ENCODE assay signal across 14 mouse cellular contexts in the genomic region with DNA sequence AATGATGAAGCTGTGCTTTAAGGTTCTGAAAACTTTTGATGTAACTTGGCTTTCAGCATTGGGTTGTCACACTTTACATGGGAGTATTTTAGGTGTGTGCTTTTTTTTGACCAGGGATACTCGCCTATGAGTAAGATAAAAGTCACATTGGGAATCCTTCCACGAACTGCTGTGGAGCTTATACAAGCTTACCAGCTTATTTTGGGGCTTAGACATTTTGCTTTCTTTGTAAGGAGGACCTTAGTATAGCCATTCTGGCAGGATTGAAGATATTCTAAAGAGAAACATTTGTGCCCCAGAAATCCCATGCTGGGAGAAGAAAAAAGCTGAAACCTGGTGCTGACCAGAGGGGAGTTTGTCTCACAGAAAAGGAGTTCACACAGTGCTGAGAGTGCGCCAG.
"Had no signal": no experiment of that assay in that cellular context is flagged by ENCODE, and none has a peak within 500 bp of the region (broad histone marks: within the 10 kb centered on the region; RNA-seq: fewer than 3 reads in every experiment).

No protein-coding gene starts in this region.

- DNase-seq: kidney, postnatal 25 days; layer of hippocampus, adult 9-11 months; liver, embryonic 13.5 days; lung, adult 2 months; lung, postnatal 14 days; lung, postnatal 4 days; thymus, adult 2 months; thymus, postnatal 14 days; thymus, postnatal 4 days had no signal

- H3K4me3 ChIP-seq: layer of hippocampus, adult 2 months; liver, embryonic 13.5 days; midbrain, embryonic 15.5 days; neural tube, embryonic 12.5 days; neural tube, embryonic 15.5 days had no signal

- H3K27me3 ChIP-seq: liver, embryonic 13.5 days; midbrain, embryonic 15.5 days; neural tube, embryonic 12.5 days; neural tube, embryonic 15.5 days had no signal

- H3K27ac ChIP-seq: kidney, postnatal 0 days; layer of hippocampus, adult 2 months; liver, embryonic 13.5 days; midbrain, embryonic 15.5 days; neural tube, embryonic 12.5 days; neural tube, embryonic 15.5 days had no signal

- H3K36me3 ChIP-seq: liver, embryonic 13.5 days; midbrain, embryonic 15.5 days; neural tube, embryonic 12.5 days; neural tube, embryonic 15.5 days had no signal

- H3K9ac ChIP-seq: liver, embryonic 13.5 days; midbrain, embryonic 15.5 days; neural tube, embryonic 12.5 days; neural tube, embryonic 15.5 days had no signal

- H3K4me1 ChIP-seq: liver, embryonic 13.5 days; midbrain, embryonic 15.5 days; neural tube, embryonic 12.5 days; neural tube, embryonic 15.5 days had no signal
